Mouse (Mus musculus) limb, embryonic 15.5 days (tissue): ENCODE data around the gene Popdc3. TPM values are rescaled to one million over a fixed set of nuclear protein-coding genes. Genes with fewer than 3 reads are reported as not detected.
"Not testable (repeated sequence)": the region's sequence is repeated elsewhere in the genome, so short reads cannot be mapped to it uniquely, and the experiment has no call there.

Experiments
- ATAC-seq: fragments of 200-750 bp; cut with Nextera tagmentation; 2 replicates; pipeline ENCODE4 v1.8.0; 2017; ENCODE audit warnings: low read depth, moderate TSS enrichment; ENCODE audit not compliant: insufficient number of reproducible peaks, low FRiP score, low TSS enrichment
- H3K27ac ChIP-seq: fragments of 300-500 bp; sonication (generic); 2 replicates; pipeline ENCODE4 v1.5.1; 2015; ENCODE audit warnings: moderate library complexity, mild to moderate bottlenecking, inconsistent platforms
- H3K27me3 ChIP-seq: fragments of 300-500 bp; sonication (generic); 2 replicates; pipeline ENCODE4 v1.6.1; 2015; ENCODE audit warnings: inconsistent platforms
- H3K36me3 ChIP-seq: fragments of 300-500 bp; sonication (generic); 2 replicates; pipeline ENCODE4 v1.6.1; 2015; ENCODE audit warnings: inconsistent platforms
- H3K4me1 ChIP-seq: fragments of 300-500 bp; sonication (generic); 2 replicates; pipeline ENCODE4 v1.6.1; 2015; ENCODE audit warnings: inconsistent platforms
- H3K4me2 ChIP-seq: fragments of 300-500 bp; sonication (generic); 2 replicates; pipeline ENCODE4 v1.6.1; 2015; ENCODE audit warnings: mild to moderate bottlenecking, inconsistent platforms
- H3K4me3 ChIP-seq: fragments of 300-500 bp; sonication (generic); 2 replicates; pipeline ENCODE4 v1.5.1; 2015; ENCODE audit warnings: mild to moderate bottlenecking, inconsistent platforms
- H3K9ac ChIP-seq: fragments of 300-500 bp; sonication (generic); 2 replicates; pipeline ENCODE4 v1.6.1; 2015; ENCODE audit warnings: inconsistent platforms
- H3K9me3 ChIP-seq: fragments of 300-500 bp; sonication (generic); 2 replicates; pipeline ENCODE4 v1.6.1; 2016; ENCODE audit warnings: inconsistent platforms
- WGBS: fragments of 180-500 bp; shearing (Covaris S2); methylation state at CpG from one replicate; pipeline ENCODE4 v1.1.7; 2015; 5-methylcytosine and 5-hydroxymethylcytosine counted together
- polyA plus RNA-seq: library from polyadenylated mRNA; unstranded; fragments of >200 nt; fragmentation: Nextera tagmentation; extraction: Ambion mirVana; gene quantifications from 2 replicates; pipeline ENCODE4 v1.2.1, GENCODE M21; 2015

Popdc3 gene
- polyA plus RNA-seq, 1 experiment from 2014 or later: 3.8 TPM

GRCm38 (mm10) chr10:45320296-45320695 is 142.4 kb downstream of the Popdc3 start:
- H3K4me1 ChIP-seq: no peaks in the 10 kb centered on the region
- no peaks in the 10 kb centered on the region for H3K27me3 ChIP-seq
- no peak overlapping the region for H3K27ac ChIP-seq
- H3K9ac ChIP-seq: no peak overlapping the region
- 90% methylated on average over 3 of the region's 3 CpGs for WGBS
- no peak overlapping the region for H3K4me2 ChIP-seq
- H3K9me3 ChIP-seq: no peaks in the 10 kb centered on the region
- no peak overlapping the region for H3K4me3 ChIP-seq
- no peak for ATAC-seq
- no peaks in the 10 kb centered on the region for H3K36me3 ChIP-seq

- ATAC-seq: no peak
Observed at GRCm38 (mm10) chr10:45324159-45324558, 146.3 kb downstream of the Popdc3 start.

GRCm38 (mm10) chr10:45328196-45329000 is 150.5 kb downstream of the Popdc3 start:
- 63% methylated on average over 7 of the region's 7 CpGs for WGBS
- no peaks in the 10 kb centered on the region for H3K36me3 ChIP-seq
- H3K9ac ChIP-seq: no peak overlapping the region
- H3K4me1 ChIP-seq: no peaks in the 10 kb centered on the region
- H3K4me2 ChIP-seq: no peak overlapping the region
- H3K9me3 ChIP-seq: no peaks in the 10 kb centered on the region
- H3K4me3 ChIP-seq: no peak overlapping the region
- H3K27ac ChIP-seq: no peak overlapping the region
- H3K27me3 ChIP-seq: no peaks in the 10 kb centered on the region
- no peak for ATAC-seq

More at GRCm38 (mm10) chr10:45324159-45324558, 146.3 kb downstream of the Popdc3 start:
- Histone ChIP-seq H3K4me2 (no peak overlapping the region), H3K36me3 (no peaks in the 10 kb centered on the region), H3K27ac (no peak overlapping the region), H3K9me3 (no peaks in the 10 kb centered on the region), H3K4me3 (no peak overlapping the region), H3K27me3 (no peaks in the 10 kb centered on the region), H3K9ac (no peak overlapping the region), H3K4me1 (no peaks in the 10 kb centered on the region)
- WGBS: 61% methylated on average over 1 of the region's 1 CpGs

- Histone ChIP-seq H3K4me1 (peaks cover 9% of the 10 kb centered on the region), H3K27me3 (peaks cover 10% of the 10 kb centered on the region), H3K4me2 (peak overlapping the region; percentile 94), H3K4me3 (peak overlapping the region; percentile 71), H3K9me3 (no peaks in the 10 kb centered on the region), H3K27ac (no peak overlapping the region), H3K9ac (no peak overlapping the region), H3K36me3 (no peaks in the 10 kb centered on the region)
- WGBS: 24% methylated on average over 7 of the region's 7 CpGs
- ATAC-seq: no peak
Observed at GRCm38 (mm10) chr10:45334925-45335324, 157.0 kb downstream of the Popdc3 start.

- Histone ChIP-seq H3K4me3 (peak within 1 kb of the TSS; percentile 71), H3K4me1 (peaks cover 9% of the 10 kb centered on the region), H3K27ac (no peak within 1 kb of the TSS), H3K4me2 (peak within 1 kb of the TSS; percentile 94), H3K9me3 (no peaks in the 10 kb centered on the region), H3K36me3 (no peaks in the 10 kb centered on the region), H3K9ac (peak within 1 kb of the TSS; percentile 62), H3K27me3 (peaks cover 10% of the 10 kb centered on the region)
- WGBS: under 1% methylated on average over 111 of the region's 116 CpGs
- ATAC-seq: peak; percentile 55; the same call in 1 of the 2 replicates
Observed at GRCm38 (mm10) chr10:45335434-45336422, 157.8 kb downstream of the Popdc3 start, which contains the start of gene Bves. Gene Bves, plus strand, starts transcription at chr10:45335772.

- WGBS: 63% methylated on average over 7 of the region's 7 CpGs
- peaks cover 10% of the 10 kb centered on the region for H3K27me3 ChIP-seq
- no peaks in the 10 kb centered on the region for H3K36me3 ChIP-seq
- H3K4me2 ChIP-seq: no peak overlapping the region
- H3K9ac ChIP-seq: no peak overlapping the region
- no peak overlapping the region for H3K4me3 ChIP-seq
- no peaks in the 10 kb centered on the region for H3K9me3 ChIP-seq
- peaks cover 9% of the 10 kb centered on the region for H3K4me1 ChIP-seq
- H3K27ac ChIP-seq: no peak overlapping the region
- no peak for ATAC-seq
Observed at GRCm38 (mm10) chr10:45339106-45339505, 161.2 kb downstream of the Popdc3 start.

GRCm38 (mm10) chr10:45344381-45344780 is 166.5 kb downstream of the Popdc3 start:
- 83% methylated on average over 4 of the region's 4 CpGs for WGBS

GRCm38 (mm10) chr10:45345217-45345616 is 167.3 kb downstream of the Popdc3 start:
- Histone ChIP-seq H3K4me1 (no peaks in the 10 kb centered on the region), H3K36me3 (no peaks in the 10 kb centered on the region), H3K4me2 (no peak overlapping the region), H3K27me3 (no peaks in the 10 kb centered on the region), H3K4me3 (no peak overlapping the region), H3K9me3 (no peaks in the 10 kb centered on the region), H3K27ac (no peak overlapping the region), H3K9ac (no peak overlapping the region)
- 85% methylated on average over 9 of the region's 9 CpGs for WGBS
- ATAC-seq: no peak

More at GRCm38 (mm10) chr10:45344381-45344780, 166.5 kb downstream of the Popdc3 start:
- Histone ChIP-seq H3K4me3 (no peak overlapping the region), H3K27me3 (no peaks in the 10 kb centered on the region), H3K9ac (no peak overlapping the region), H3K36me3 (no peaks in the 10 kb centered on the region), H3K27ac (no peak overlapping the region), H3K4me1 (no peaks in the 10 kb centered on the region), H3K9me3 (no peaks in the 10 kb centered on the region), H3K4me2 (no peak overlapping the region)
- no peak for ATAC-seq

GRCm38 (mm10) chr10:45348143-45348542 is 170.2 kb downstream of the Popdc3 start:
- H3K4me3 ChIP-seq, H3K9me3 ChIP-seq, H3K4me2 ChIP-seq, H3K36me3 ChIP-seq, H3K9ac ChIP-seq, H3K27me3 ChIP-seq, H3K27ac ChIP-seq, ATAC-seq, H3K4me1 ChIP-seq: not testable (repeated sequence)
- 90% methylated on average over 3 of the region's 3 CpGs for WGBS

- ATAC-seq: no peak
- no peak overlapping the region for H3K4me2 ChIP-seq
- H3K9me3 ChIP-seq: no peaks in the 10 kb centered on the region
- H3K4me1 ChIP-seq: no peaks in the 10 kb centered on the region
- no peak overlapping the region for H3K27ac ChIP-seq
- 92% methylated on average over 6 of the region's 6 CpGs for WGBS
- H3K4me3 ChIP-seq: no peak overlapping the region
- H3K27me3 ChIP-seq: no peaks in the 10 kb centered on the region
- H3K9ac ChIP-seq: no peak overlapping the region
- H3K36me3 ChIP-seq: no peaks in the 10 kb centered on the region; the same call in 1 of the 2 replicates
Observed at GRCm38 (mm10) chr10:45356091-45356490, 178.2 kb downstream of the Popdc3 start.

- Histone ChIP-seq H3K9ac (no peak overlapping the region), H3K9me3 (no peaks in the 10 kb centered on the region), H3K4me1 (0 out of 2 replicates have a peak, but pooled peaks cover 3% of the 10 kb centered on the region), H3K4me2 (no peak overlapping the region), H3K27ac (no peak overlapping the region), H3K4me3 (no peak overlapping the region), H3K36me3 (no peaks in the 10 kb centered on the region), H3K27me3 (no peaks in the 10 kb centered on the region)
- ATAC-seq: no peak
- 19% methylated on average over 5 of the region's 5 CpGs for WGBS
Observed at GRCm38 (mm10) chr10:45363396-45363795, 185.5 kb downstream of the Popdc3 start.
